Mouse (Mus musculus) E14TG2a.4 (cell line): ENCODE data around the gene Tmem235.

ENCODE experiments used
- H3K27me3 ChIP-seq: 2 replicates; pipeline ENCODE4 v1.6.1; 2014; ENCODE audit warnings: low read length, control low read depth; ENCODE audit not compliant: insufficient read depth
- H3K36me3 ChIP-seq: 2 replicates; pipeline ENCODE4 v1.6.1; 2014; ENCODE audit warnings: low read length, control low read depth; ENCODE audit not compliant: insufficient read depth
- H3K4me1 ChIP-seq: replicated peaks from 2 replicates; pipeline ENCODE4 v1.6.1; 2014; ENCODE audit warnings: low read depth, low read length, control low read depth
- H3K4me3 ChIP-seq: replicated peaks from 2 replicates; pipeline ENCODE4 v1.5.1; 2014; ENCODE audit warnings: mild to moderate bottlenecking, low read length
- H3K9me3 ChIP-seq: 2 replicates; pipeline ENCODE4 v1.6.1; 2014; ENCODE audit warnings: low read length, control low read depth
- CTCF ChIP-seq: conservative IDR thresholded peaks from 2 replicates; pipeline ENCODE4 v1.5.1; 2014; ENCODE audit warnings: low read length
- NANOG ChIP-seq: IDR thresholded peaks from 2 replicates; pipeline ENCODE4 v1.6.1; 2014; ENCODE audit warnings: borderline replicate concordance, low read length, mixed read lengths
- POU5F1 ChIP-seq: IDR thresholded peaks from 2 replicates; pipeline ENCODE4 v1.6.1; 2014; ENCODE audit warnings: low read length, borderline replicate concordance

Gene Tmem235

GRCm38 (mm10) chr11:117879676-117880075 is 19.1 kb downstream of the Tmem235 start:
- H3K36me3 ChIP-seq: peaks cover 4% of the 10 kb centered on the region; the same call in 1 of the 2 replicates
- no peaks in the 10 kb centered on the region for H3K27me3 ChIP-seq
- TF ChIP-seq POU5F1 (no peak), CTCF (no peak), NANOG (no peak)

GRCm38 (mm10) chr11:117880336-117880976 is 19.9 kb downstream of the Tmem235 start:
- TF ChIP-seq NANOG (no peak), POU5F1 (no peak), CTCF (no peak)
- Histone ChIP-seq H3K4me3 (no peak overlapping the region), H3K36me3 (peaks cover 4% of the 10 kb centered on the region; the same call in 1 of the 2 replicates), H3K9me3 (peaks cover 7% of the 10 kb centered on the region; the same call in 1 of the 2 replicates), H3K4me1 (peaks cover 93% of the 10 kb centered on the region), H3K27me3 (no peaks in the 10 kb centered on the region)

More at GRCm38 (mm10) chr11:117879676-117880075, 19.1 kb downstream of the Tmem235 start:
- Histone ChIP-seq H3K4me1 (peaks cover 99% of the 10 kb centered on the region), H3K9me3 (no peaks in the 10 kb centered on the region), H3K4me3 (peak overlapping the region; percentile 73)

- Histone ChIP-seq H3K4me3 (0 out of 2 replicates have a peak overlapping the region, but pooled peaks have one; percentile 41), H3K9me3 (peaks cover 12% of the 10 kb centered on the region), H3K36me3 (peaks cover 8% of the 10 kb centered on the region; the same call in 1 of the 2 replicates), H3K4me1 (peaks cover 93% of the 10 kb centered on the region), H3K27me3 (no peaks in the 10 kb centered on the region)
- TF ChIP-seq CTCF: no peak
- no peak for TF ChIP-seq NANOG
- no peak for TF ChIP-seq POU5F1
These were observed 20.4 kb downstream of the Tmem235 start for GRCm38 (mm10) chr11:117880977-117881358.

GRCm38 (mm10) chr11:117881787-117882186 is 21.2 kb downstream of the Tmem235 start:
- H3K4me3 ChIP-seq: peak overlapping the region; percentile 41
- peaks cover 93% of the 10 kb centered on the region for H3K4me1 ChIP-seq
- H3K36me3 ChIP-seq: peaks cover 17% of the 10 kb centered on the region; the same call in 1 of the 2 replicates
- TF ChIP-seq NANOG (no peak), CTCF (no peak)
- H3K27me3 ChIP-seq: no peaks in the 10 kb centered on the region
- H3K9me3 ChIP-seq: peaks cover 21% of the 10 kb centered on the region

- H3K27me3 ChIP-seq: no peaks in the 10 kb centered on the region
- peaks cover 25% of the 10 kb centered on the region for H3K9me3 ChIP-seq
- H3K4me1 ChIP-seq: peaks cover 93% of the 10 kb centered on the region
- H3K36me3 ChIP-seq: peaks cover 20% of the 10 kb centered on the region; the same call in 1 of the 2 replicates
- peak overlapping the region; percentile 41 for H3K4me3 ChIP-seq
- TF ChIP-seq CTCF: no peak
- TF ChIP-seq POU5F1: no peak
- no peak for TF ChIP-seq NANOG
These were observed 21.7 kb downstream of the Tmem235 start for GRCm38 (mm10) chr11:117882208-117882607.

- Histone ChIP-seq H3K27me3 (no peaks in the 10 kb centered on the region), H3K9me3 (peaks cover 25% of the 10 kb centered on the region), H3K4me3 (no peak overlapping the region), H3K4me1 (peaks cover 88% of the 10 kb centered on the region), H3K36me3 (0 out of 2 replicates have a peak, but pooled peaks cover 16% of the 10 kb centered on the region)
- TF ChIP-seq NANOG (no peak), CTCF (no peak), POU5F1 (no peak)
These were observed 25.4 kb downstream of the Tmem235 start for GRCm38 (mm10) chr11:117886000-117886399.

- TF ChIP-seq CTCF: no peak
- TF ChIP-seq NANOG: peak; percentile 25; the same call in 1 of the 2 replicates
- TF ChIP-seq POU5F1: no peak
- peak overlapping the region; percentile 79 for H3K4me3 ChIP-seq
- peaks cover 89% of the 10 kb centered on the region for H3K4me1 ChIP-seq
- 0 out of 2 replicates have a peak, but pooled peaks cover 16% of the 10 kb centered on the region for H3K36me3 ChIP-seq
- H3K27me3 ChIP-seq: no peaks in the 10 kb centered on the region
- peaks cover 25% of the 10 kb centered on the region for H3K9me3 ChIP-seq
These were observed 27.8 kb downstream of the Tmem235 start for GRCm38 (mm10) chr11:117888168-117888852.

- H3K27me3 ChIP-seq: no peaks in the 10 kb centered on the region
- peaks cover 25% of the 10 kb centered on the region for H3K9me3 ChIP-seq
- no peak for TF ChIP-seq CTCF
- no peak for TF ChIP-seq NANOG
- no peak for TF ChIP-seq POU5F1
- peak overlapping the region; percentile 79 for H3K4me3 ChIP-seq
- H3K36me3 ChIP-seq: 0 out of 2 replicates have a peak, but pooled peaks cover 16% of the 10 kb centered on the region
- H3K4me1 ChIP-seq: peaks cover 89% of the 10 kb centered on the region
These were observed 28.6 kb downstream of the Tmem235 start for GRCm38 (mm10) chr11:117888853-117889822.
